Mouse (Mus musculus): ENCODE measurements around the gene Zbtb20. TPM values are rescaled to one million over a fixed set of nuclear protein-coding genes. Genes with fewer than 3 reads are reported as not detected.
A peak's percentile ranks its signal among the peaks of the same experiment; 100 is the strongest.

Gene Zbtb20
- polyA plus RNA-seq, 1 experiment: 9.6 TPM

GRCm38 (mm10) chr16:43463684-43464475, 588.2 kb downstream of the Zbtb20 start:
- H3K4me3 ChIP-seq (ENCODE audit: low read depth, low read length): no peak overlapping the region
- H3K27me3 ChIP-seq (ENCODE audit: control insufficient read depth, insufficient read depth, low read length): no peaks in the 10 kb centered on the region
- H3K4me1 ChIP-seq (ENCODE audit: control insufficient read depth, insufficient read depth, insufficient read length, low read length): 0 out of 2 replicates have a peak, but pooled peaks cover 5% of the 10 kb centered on the region
- 77% methylated on average over 13 of the region's 13 CpGs for WGBS
- no peak for TF ChIP-seq CTCF (IDR thresholded peaks at IDR 0.05; ENCODE audit: extremely low read depth, insufficient read length, insufficient replicate concordance, low read depth, low read length)
- no peak for TF ChIP-seq POLR2A (IDR thresholded peaks at IDR 0.05; ENCODE audit: low read depth, low read length)
- H3K36me3 ChIP-seq (ENCODE audit: control insufficient read depth, insufficient read depth, low read length): no peaks in the 10 kb centered on the region
- peak overlapping the region; percentile 18; the same call in 1 of the 2 replicates for H3K27ac ChIP-seq (ENCODE audit: insufficient read depth, low read depth, low read length)

GRCm38 (mm10) chr16:43464476-43465080, 588.9 kb downstream of the Zbtb20 start:
- Histone ChIP-seq H3K36me3 (ENCODE audit: control insufficient read depth, insufficient read depth, low read length) (no peaks in the 10 kb centered on the region), H3K27ac (ENCODE audit: insufficient read depth, low read depth, low read length) (peak overlapping the region; percentile 38; the same call in 1 of the 2 replicates), H3K27me3 (ENCODE audit: control insufficient read depth, insufficient read depth, low read length) (no peaks in the 10 kb centered on the region), H3K4me1 (ENCODE audit: control insufficient read depth, insufficient read depth, insufficient read length, low read length) (0 out of 2 replicates have a peak, but pooled peaks cover 4% of the 10 kb centered on the region), H3K4me3 (ENCODE audit: low read depth, low read length) (no peak overlapping the region)
- 34% methylated on average over 10 of the region's 10 CpGs for WGBS
- no peak for TF ChIP-seq CTCF (IDR thresholded peaks at IDR 0.05; ENCODE audit: extremely low read depth, insufficient read length, insufficient replicate concordance, low read depth, low read length)
- no peak for TF ChIP-seq POLR2A (IDR thresholded peaks at IDR 0.05; ENCODE audit: low read depth, low read length)

GRCm38 (mm10) chr16:43465368-43465839, 589.7 kb downstream of the Zbtb20 start:
- TF ChIP-seq POLR2A (IDR thresholded peaks at IDR 0.05; ENCODE audit: low read depth, low read length): no peak
- no peak for TF ChIP-seq CTCF (IDR thresholded peaks at IDR 0.05; ENCODE audit: extremely low read depth, insufficient read length, insufficient replicate concordance, low read depth, low read length)
- no peaks in the 10 kb centered on the region for H3K27me3 ChIP-seq (ENCODE audit: control insufficient read depth, insufficient read depth, low read length)
- WGBS: 64% methylated on average over 3 of the region's 3 CpGs
- H3K4me3 ChIP-seq (ENCODE audit: low read depth, low read length): no peak overlapping the region
- H3K36me3 ChIP-seq (ENCODE audit: control insufficient read depth, insufficient read depth, low read length): no peaks in the 10 kb centered on the region
- peak overlapping the region; percentile 38; the same call in 1 of the 2 replicates for H3K27ac ChIP-seq (ENCODE audit: insufficient read depth, low read depth, low read length)
- 0 out of 2 replicates have a peak, but pooled peaks cover 4% of the 10 kb centered on the region for H3K4me1 ChIP-seq (ENCODE audit: control insufficient read depth, insufficient read depth, insufficient read length, low read length)

GRCm38 (mm10) chr16:43465921-43466748, 590.5 kb downstream of the Zbtb20 start:
- Histone ChIP-seq H3K4me1 (ENCODE audit: control insufficient read depth, insufficient read depth, insufficient read length, low read length) (0 out of 2 replicates have a peak, but pooled peaks cover 4% of the 10 kb centered on the region), H3K27me3 (ENCODE audit: control insufficient read depth, insufficient read depth, low read length) (no peaks in the 10 kb centered on the region), H3K4me3 (ENCODE audit: low read depth, low read length) (no peak overlapping the region), H3K27ac (ENCODE audit: insufficient read depth, low read depth, low read length) (0 out of 2 replicates have a peak overlapping the region, but pooled peaks have one; percentile 21), H3K36me3 (ENCODE audit: control insufficient read depth, insufficient read depth, low read length) (no peaks in the 10 kb centered on the region)
- TF ChIP-seq POLR2A (IDR thresholded peaks at IDR 0.05; ENCODE audit: low read depth, low read length) (no peak), CTCF (IDR thresholded peaks at IDR 0.05; ENCODE audit: extremely low read depth, insufficient read length, insufficient replicate concordance, low read depth, low read length) (no peak)
- 93% methylated on average over 9 of the region's 9 CpGs for WGBS

GRCm38 (mm10) chr16:43466749-43467065, 591.0 kb downstream of the Zbtb20 start:
- H3K36me3 ChIP-seq (ENCODE audit: control insufficient read depth, insufficient read depth, low read length): no peaks in the 10 kb centered on the region
- no peak overlapping the region for H3K4me3 ChIP-seq (ENCODE audit: low read depth, low read length)
- WGBS: 89% methylated on average over 2 of the region's 2 CpGs
- TF ChIP-seq CTCF (IDR thresholded peaks at IDR 0.05; ENCODE audit: extremely low read depth, insufficient read length, insufficient replicate concordance, low read depth, low read length) (no peak), POLR2A (IDR thresholded peaks at IDR 0.05; ENCODE audit: low read depth, low read length) (no peak)
- H3K27me3 ChIP-seq (ENCODE audit: control insufficient read depth, insufficient read depth, low read length): no peaks in the 10 kb centered on the region
- H3K4me1 ChIP-seq (ENCODE audit: control insufficient read depth, insufficient read depth, insufficient read length, low read length): 0 out of 2 replicates have a peak, but pooled peaks cover 4% of the 10 kb centered on the region
- H3K27ac ChIP-seq (ENCODE audit: insufficient read depth, low read depth, low read length): no peak overlapping the region

GRCm38 (mm10) chr16:43471060-43471459, 595.4 kb downstream of the Zbtb20 start:
- no peak overlapping the region for H3K27ac ChIP-seq (ENCODE audit: insufficient read depth, low read depth, low read length)
- H3K4me1 ChIP-seq (ENCODE audit: control insufficient read depth, insufficient read depth, insufficient read length, low read length): no peaks in the 10 kb centered on the region
- 91% methylated on average over 3 of the region's 3 CpGs for WGBS
- no peak for TF ChIP-seq CTCF (IDR thresholded peaks at IDR 0.05; ENCODE audit: extremely low read depth, insufficient read length, insufficient replicate concordance, low read depth, low read length)
- H3K27me3 ChIP-seq (ENCODE audit: control insufficient read depth, insufficient read depth, low read length): no peaks in the 10 kb centered on the region
- H3K36me3 ChIP-seq (ENCODE audit: control insufficient read depth, insufficient read depth, low read length): no peaks in the 10 kb centered on the region
- no peak overlapping the region for H3K4me3 ChIP-seq (ENCODE audit: low read depth, low read length)

Data from small intestine, adult 2 months (tissue).